Mouse (Mus musculus): Measurements from ENCODE around the gene Mapk11. TPM values are rescaled to one million over a fixed set of nuclear protein-coding genes. Genes with fewer than 3 reads are reported as not detected.

Mapk11 gene
- polyA plus RNA-seq, 1 experiment from 2014 or later, result 12.7 TPM

GRCm38 (mm10) chr15:89126622-89127021, 22.8 kb downstream of the Mapk11 start:
- H3K4me2 ChIP-seq (replicated peaks), result no peak overlapping the region
- 83% methylated on average over 8 of the region's 8 CpGs for WGBS

GRCm38 (mm10) chr15:89125351-89125750, 24.1 kb downstream of the Mapk11 start:
- H3K4me2 ChIP-seq (replicated peaks), result no peak overlapping the region
- H3K4me3 ChIP-seq (replicated peaks), result no peak overlapping the region
- ATAC-seq (ENCODE audit: insufficient number of reproducible peaks, low FRiP score, low TSS enrichment, low read depth), result no peak
- no peaks in the 10 kb centered on the region for H3K9me3 ChIP-seq (replicated peaks)
- no peaks in the 10 kb centered on the region for H3K27me3 ChIP-seq
- peaks cover 48% of the 10 kb centered on the region for H3K4me1 ChIP-seq
- H3K9ac ChIP-seq, result no peak overlapping the region
- H3K36me3 ChIP-seq, result peaks cover 17% of the 10 kb centered on the region; the same call in 1 of the 2 replicates
- H3K27ac ChIP-seq (replicated peaks), result no peak overlapping the region
- 90% methylated on average over 9 of the region's 9 CpGs for WGBS

More at GRCm38 (mm10) chr15:89126622-89127021, 22.8 kb downstream of the Mapk11 start:
- no peak for ATAC-seq (ENCODE audit: insufficient number of reproducible peaks, low FRiP score, low TSS enrichment, low read depth)
- Histone ChIP-seq H3K9ac (no peak overlapping the region), H3K9me3 (replicated peaks) (no peaks in the 10 kb centered on the region), H3K4me1 (peaks cover 35% of the 10 kb centered on the region), H3K27me3 (no peaks in the 10 kb centered on the region), H3K36me3 (peaks cover 13% of the 10 kb centered on the region; the same call in 1 of the 2 replicates), H3K27ac (replicated peaks) (no peak overlapping the region), H3K4me3 (replicated peaks) (no peak overlapping the region)

GRCm38 (mm10) chr15:89124312-89124711, 25.1 kb downstream of the Mapk11 start:
- WGBS, result 86% methylated on average over 3 of the region's 3 CpGs
- Histone ChIP-seq H3K4me1 (peaks cover 55% of the 10 kb centered on the region), H3K27me3 (no peaks in the 10 kb centered on the region), H3K9ac (no peak overlapping the region), H3K36me3 (peaks cover 26% of the 10 kb centered on the region), H3K27ac (replicated peaks) (no peak overlapping the region), H3K4me3 (replicated peaks) (no peak overlapping the region), H3K9me3 (replicated peaks) (no peaks in the 10 kb centered on the region), H3K4me2 (replicated peaks) (no peak overlapping the region)
- ATAC-seq (ENCODE audit: insufficient number of reproducible peaks, low FRiP score, low TSS enrichment, low read depth), result no peak

- ATAC-seq (ENCODE audit: insufficient number of reproducible peaks, low FRiP score, low TSS enrichment, low read depth), result no peak
- H3K4me1 ChIP-seq, result peaks cover 50% of the 10 kb centered on the region
- H3K27ac ChIP-seq (replicated peaks), result peak overlapping the region; percentile 87
- no peaks in the 10 kb centered on the region for H3K27me3 ChIP-seq
- peak overlapping the region; percentile 87 for H3K9ac ChIP-seq
- peaks cover 32% of the 10 kb centered on the region for H3K36me3 ChIP-seq
- 28% methylated on average over 11 of the region's 11 CpGs for WGBS
- peak overlapping the region; percentile 96 for H3K4me3 ChIP-seq (replicated peaks)
- no peaks in the 10 kb centered on the region for H3K9me3 ChIP-seq (replicated peaks)
- peak overlapping the region; percentile 91 for H3K4me2 ChIP-seq (replicated peaks)
These were observed 25.8 kb downstream of the Mapk11 start for GRCm38 (mm10) chr15:89123595-89123994.

- under 1% methylated on average over 47 of the region's 47 CpGs for WGBS
- H3K4me3 ChIP-seq (replicated peaks), result peak within 1 kb of the TSS; percentile 96
- ATAC-seq (ENCODE audit: insufficient number of reproducible peaks, low FRiP score, low TSS enrichment, low read depth), result peak; percentile 81
These were observed 26.6 kb downstream of the Mapk11 start, which contains the start of gene Tubgcp6 for GRCm38 (mm10) chr15:89122649-89123366. Gene Tubgcp6, minus strand, starts transcription at chr15:89123112.

GRCm38 (mm10) chr15:89118007-89118406, 31.4 kb downstream of the Mapk11 start:
- ATAC-seq (ENCODE audit: insufficient number of reproducible peaks, low FRiP score, low TSS enrichment, low read depth), result no peak
- peaks cover 32% of the 10 kb centered on the region for H3K4me1 ChIP-seq
- peaks cover 54% of the 10 kb centered on the region for H3K36me3 ChIP-seq

More at GRCm38 (mm10) chr15:89122649-89123366, 26.6 kb downstream of the Mapk11 start, which contains the start of gene Tubgcp6:
- peak within 1 kb of the TSS; percentile 87 for H3K9ac ChIP-seq
- no peaks in the 10 kb centered on the region for H3K9me3 ChIP-seq (replicated peaks)
- H3K36me3 ChIP-seq, result peaks cover 36% of the 10 kb centered on the region
- H3K27me3 ChIP-seq, result no peaks in the 10 kb centered on the region
- H3K27ac ChIP-seq (replicated peaks), result peak within 1 kb of the TSS; percentile 87
- H3K4me2 ChIP-seq (replicated peaks), result peak within 1 kb of the TSS; percentile 91
- peaks cover 46% of the 10 kb centered on the region for H3K4me1 ChIP-seq

GRCm38 (mm10) chr15:89110147-89110546, 39.3 kb downstream of the Mapk11 start:
- WGBS, result 76% methylated on average over 9 of the region's 9 CpGs
- H3K27ac ChIP-seq (replicated peaks), result no peak overlapping the region
- ATAC-seq (ENCODE audit: insufficient number of reproducible peaks, low FRiP score, low TSS enrichment, low read depth), result no peak

More at GRCm38 (mm10) chr15:89118007-89118406, 31.4 kb downstream of the Mapk11 start:
- no peaks in the 10 kb centered on the region for H3K27me3 ChIP-seq
- H3K9me3 ChIP-seq (replicated peaks), result no peaks in the 10 kb centered on the region
- H3K9ac ChIP-seq, result no peak overlapping the region
- no peak overlapping the region for H3K4me2 ChIP-seq (replicated peaks)
- no peak overlapping the region for H3K27ac ChIP-seq (replicated peaks)
- H3K4me3 ChIP-seq (replicated peaks), result no peak overlapping the region

GRCm38 (mm10) chr15:89106976-89107375, 42.5 kb downstream of the Mapk11 start:
- Histone ChIP-seq H3K4me1 (no peaks in the 10 kb centered on the region), H3K9ac (no peak overlapping the region), H3K27me3 (no peaks in the 10 kb centered on the region), H3K36me3 (peaks cover 98% of the 10 kb centered on the region), H3K9me3 (replicated peaks) (no peaks in the 10 kb centered on the region), H3K4me3 (replicated peaks) (no peak overlapping the region), H3K4me2 (replicated peaks) (no peak overlapping the region), H3K27ac (replicated peaks) (no peak overlapping the region)
- ATAC-seq (ENCODE audit: insufficient number of reproducible peaks, low FRiP score, low TSS enrichment, low read depth), result no peak
- WGBS, result 67% methylated on average over 1 of the region's 1 CpGs

More at GRCm38 (mm10) chr15:89110147-89110546, 39.3 kb downstream of the Mapk11 start:
- H3K9ac ChIP-seq, result no peak overlapping the region
- no peak overlapping the region for H3K4me3 ChIP-seq (replicated peaks)
- no peak overlapping the region for H3K4me2 ChIP-seq (replicated peaks)
- no peaks in the 10 kb centered on the region for H3K4me1 ChIP-seq
- peaks cover 90% of the 10 kb centered on the region for H3K36me3 ChIP-seq
- H3K27me3 ChIP-seq, result no peaks in the 10 kb centered on the region
- H3K9me3 ChIP-seq (replicated peaks), result no peaks in the 10 kb centered on the region

GRCm38 (mm10) chr15:89106073-89106472, 43.4 kb downstream of the Mapk11 start:
- no peaks in the 10 kb centered on the region for H3K9me3 ChIP-seq (replicated peaks)
- H3K4me2 ChIP-seq (replicated peaks), result no peak overlapping the region
- no peak overlapping the region for H3K9ac ChIP-seq
- no peaks in the 10 kb centered on the region for H3K4me1 ChIP-seq
- no peak overlapping the region for H3K27ac ChIP-seq (replicated peaks)
- no peak overlapping the region for H3K4me3 ChIP-seq (replicated peaks)
- H3K27me3 ChIP-seq, result no peaks in the 10 kb centered on the region
- 87% methylated on average over 13 of the region's 13 CpGs for WGBS
- no peak for ATAC-seq (ENCODE audit: insufficient number of reproducible peaks, low FRiP score, low TSS enrichment, low read depth)
- peaks cover 99% of the 10 kb centered on the region for H3K36me3 ChIP-seq

- Histone ChIP-seq H3K4me2 (replicated peaks) (no peak overlapping the region), H3K9ac (no peak overlapping the region; the same call in 1 of the 2 replicates), H3K4me1 (no peaks in the 10 kb centered on the region), H3K4me3 (replicated peaks) (no peak overlapping the region), H3K9me3 (replicated peaks) (no peaks in the 10 kb centered on the region), H3K27me3 (no peaks in the 10 kb centered on the region), H3K36me3 (peaks cover 99% of the 10 kb centered on the region), H3K27ac (replicated peaks) (no peak overlapping the region)
- ATAC-seq (ENCODE audit: insufficient number of reproducible peaks, low FRiP score, low TSS enrichment, low read depth), result no peak
- 97% methylated on average over 8 of the region's 8 CpGs for WGBS
These were observed 45.0 kb downstream of the Mapk11 start for GRCm38 (mm10) chr15:89104425-89104824.

- Histone ChIP-seq H3K9ac (no peak overlapping the region), H3K4me3 (replicated peaks) (no peak overlapping the region), H3K36me3 (peaks cover 100% of the 10 kb centered on the region), H3K4me1 (no peaks in the 10 kb centered on the region), H3K27me3 (no peaks in the 10 kb centered on the region), H3K9me3 (replicated peaks) (no peaks in the 10 kb centered on the region), H3K4me2 (replicated peaks) (no peak overlapping the region), H3K27ac (replicated peaks) (no peak overlapping the region)
- WGBS, result 85% methylated on average over 10 of the region's 10 CpGs
- no peak for ATAC-seq (ENCODE audit: insufficient number of reproducible peaks, low FRiP score, low TSS enrichment, low read depth)
These were observed 45.5 kb downstream of the Mapk11 start for GRCm38 (mm10) chr15:89103921-89104320.
